Mouse (Mus musculus) bone marrow macrophage, adult 2 months (primary cell): Measurements from ENCODE around the gene Arid1b.

Source experiments
- CTCF ChIP-seq: IDR thresholded peaks from 2 replicates; pipeline ENCODE4 v1.5.1; 2012; ENCODE audit warnings: low read depth, mild to moderate bottlenecking, low read length, moderate library complexity
- POLR2A ChIP-seq: IDR thresholded peaks from 2 replicates; pipeline ENCODE4 v1.6.1; 2012; ENCODE audit warnings: mild to moderate bottlenecking, low read depth, low read length, borderline replicate concordance

GRCm38 (mm10) chr17:5026578-5026977 lies 32.4 kb downstream of the Arid1b start:
- 0 out of 2 replicates have a peak, but pooled peaks have one; percentile 14 for TF ChIP-seq CTCF
- no peak for TF ChIP-seq POLR2A
